In genomic region chr9:120005936-120006335, GRCm38 (mm10) we compare ENCODE assay signal across 14 mouse cellular contexts. TPM values are rescaled to one million over a fixed set of nuclear protein-coding genes. Genes with fewer than 3 reads are reported as not detected.
"Had no signal": no experiment of that assay in that cellular context is flagged by ENCODE, and none has a peak within 500 bp of the region (broad histone marks: within the 10 kb centered on the region; RNA-seq: fewer than 3 reads in every experiment).

No protein-coding gene starts in this region.

- H3K4me2 ChIP-seq: limb, embryonic 12.5 days; liver, embryonic 13.5 days; midbrain, embryonic 11.5 days; midbrain, embryonic 15.5 days; neural tube, embryonic 12.5 days had no signal

- H3K9me3 ChIP-seq: liver, embryonic 13.5 days; midbrain, embryonic 15.5 days had no signal

- H3K9ac ChIP-seq: limb, embryonic 12.5 days; liver, embryonic 13.5 days; liver, postnatal 0 days; midbrain, embryonic 15.5 days; neural tube, embryonic 12.5 days had no signal

- H3K4me3 ChIP-seq: limb, embryonic 12.5 days; liver, embryonic 13.5 days; megakaryocyte, embryonic 14.5 days; midbrain, embryonic 15.5 days; neural tube, embryonic 12.5 days had no signal

- H3K27me3 ChIP-seq: limb, embryonic 12.5 days; midbrain, embryonic 15.5 days had no signal

- ATAC-seq: intestine, postnatal 0 days; liver, postnatal 0 days; midbrain, embryonic 15.5 days had no signal

- H3K27ac ChIP-seq: limb, embryonic 12.5 days; liver, embryonic 13.5 days; macrophage; midbrain, embryonic 15.5 days; neural tube, embryonic 12.5 days had no signal

- H3K36me3 ChIP-seq: limb, embryonic 12.5 days; liver, embryonic 13.5 days; midbrain, embryonic 15.5 days; neural tube, embryonic 12.5 days had no signal

- DNase-seq: kidney, adult 8-10 months; kidney, postnatal 25 days; liver; liver, embryonic 13.5 days; liver, postnatal 0 days; thymus, postnatal 25 days had no signal

RNA-seq across cellular contexts. Expression of gene Xirp1, which starts 17.5 kb away (rescaled TPM):
- total RNA-seq: neutrophil, adult 5-6 weeks had no signal
- polyA plus RNA-seq: macrophage; midbrain, embryonic 11.5 days; midbrain, embryonic 15.5 days had no signal
